Mouse (Mus musculus) megakaryocyte-erythroid progenitor cell, adult 5 weeks (primary cell): Measurements from ENCODE around the gene Pkd2l1. TPM values are rescaled to one million over a fixed set of nuclear protein-coding genes. Genes with fewer than 3 reads are reported as not detected.

Experiments used
- polyA plus RNA-seq: library from polyadenylated mRNA; stranded (reverse); fragments of >175 nt; gene quantifications from 2 replicates; pipeline ENCODE4 v1.2.3, GENCODE M21; 2012

Pkd2l1 gene
- polyA plus RNA-seq: not detected in 2 replicates

GRCm38 (mm10) chr19:44192342-44192741 lies at the start of gene Pkd2l1:
TSS of gene Pkd2l1 (minus strand) at chr19:44192442.

GRCm38 (mm10) chr19:44203015-44203564 lies 10.8 kb upstream of the Pkd2l1 start, which contains the start of gene Scd3:
TSS of gene Scd3 (plus strand) at chr19:44203269.

DNA sequence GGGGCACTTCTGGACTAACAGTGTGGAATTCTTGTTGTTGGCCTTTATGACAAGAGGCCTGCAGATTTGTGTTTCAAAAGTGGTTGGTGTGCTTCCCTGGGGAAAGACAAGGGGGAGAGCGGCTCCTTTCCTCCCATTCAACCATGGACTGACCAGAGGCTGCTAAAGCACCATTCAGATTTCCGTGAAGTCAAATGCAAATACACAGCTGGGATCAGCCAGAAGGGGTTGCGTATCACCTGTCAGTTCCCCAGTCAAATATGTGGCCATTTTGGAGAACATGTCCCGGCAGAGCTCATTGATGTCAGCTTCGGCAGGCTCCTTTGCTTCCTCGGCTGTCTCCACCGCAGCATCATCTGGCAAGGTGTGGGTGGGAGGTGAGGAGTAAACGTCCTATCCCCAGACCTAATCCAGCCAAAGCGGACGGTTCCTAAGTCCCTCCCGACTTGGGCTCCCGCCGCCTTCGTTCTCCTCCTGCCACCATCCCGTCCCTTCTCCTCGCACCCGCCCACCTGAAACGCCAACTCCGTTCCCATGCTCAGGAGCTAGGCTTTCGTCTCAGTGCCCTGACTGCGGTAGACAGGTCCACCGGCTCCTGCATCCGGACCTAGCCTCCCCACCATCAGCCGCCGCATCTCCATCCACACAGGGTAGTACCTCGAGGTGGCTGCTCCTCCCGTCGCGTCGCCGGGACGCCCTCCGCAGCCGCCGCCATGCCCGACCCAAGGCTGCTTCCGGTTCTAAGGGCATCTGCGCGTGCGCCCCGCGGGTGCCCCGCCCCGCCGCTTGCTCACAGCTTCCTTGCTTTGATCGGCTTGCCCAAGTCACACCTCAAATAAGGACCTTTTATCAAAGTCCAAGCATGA lies 46.3 kb downstream of the Pkd2l1 start, which contains the start of gene Bloc1s2:
Gene Bloc1s2, minus strand, starts transcription at position 745 of the 866 bp plus-strand sequence.

GRCm38 (mm10) chr19:44135072-44135959 lies 56.9 kb downstream of the Pkd2l1 start, which contains the start of gene Cwf19l1:
TSS of gene Cwf19l1 (minus strand) at chr19:44135876.

GRCm38 (mm10) chr19:44106831-44107660 lies 85.2 kb downstream of the Pkd2l1 start, which contains the start of gene Chuk:
TSS of gene Chuk (minus strand) at chr19:44107480.

Other genes with a start within 250 kb of the Pkd2l1 start
- gene Cpn1, start 205.9 kb downstream of the Pkd2l1 start, polyA plus RNA-seq: 0.38 and 0.53 TPM in 2 replicates
- not detected in 2 replicates for gene Cyp2c23, start 163.2 kb downstream of the Pkd2l1 start, polyA plus RNA-seq
- gene Erlin1, start 122.7 kb downstream of the Pkd2l1 start, polyA plus RNA-seq: 26.3 and 30.6 TPM in 2 replicates
- 14.5 TPM in 2 replicates for gene Chuk, start 85.0 kb downstream of the Pkd2l1 start, polyA plus RNA-seq
- 5.7 and 6.5 TPM in 2 replicates for gene Cwf19l1, start 56.6 kb downstream of the Pkd2l1 start, polyA plus RNA-seq
- gene Bloc1s2, start 46.0 kb downstream of the Pkd2l1 start, polyA plus RNA-seq: 179 and 203 TPM in 2 replicates
- gene Scd3, start 10.8 kb upstream of the Pkd2l1 start, polyA plus RNA-seq: not detected in 2 replicates
- 9.7 and 10.6 TPM in 2 replicates for gene Scd2, start 101.2 kb upstream of the Pkd2l1 start, polyA plus RNA-seq
- gene Scd4, start 140.7 kb upstream of the Pkd2l1 start, polyA plus RNA-seq: 0.02 and 0.04 TPM in 2 replicates
- 1.4 and 3.9 TPM in 2 replicates for gene Scd1, start 215.4 kb upstream of the Pkd2l1 start, polyA plus RNA-seq